Mouse (Mus musculus): ENCODE measurements at regions not wholly inside any gene's neighbourhood (a gene's known extent, or its start where the extent isn't known, plus 50 kb on each side); places are given as distances from the start of the nearest gene placed in this dataset.
"Not testable (repeated sequence)": the region's sequence is repeated elsewhere in the genome, so short reads cannot be mapped to it uniquely, and the experiment has no call there.

GRCm38 (mm10) chr3:40368421-40368820 lies 162.7 kb upstream of the Intu start:
- no peak for DNase-seq (ENCODE audit: low spot score)

GRCm38 (mm10) chr3:40371411-40371810 lies 159.7 kb upstream of the Intu start:
- no peak for DNase-seq (ENCODE audit: low spot score)

- not testable (repeated sequence) for DNase-seq (ENCODE audit: low spot score)
Measured at GRCm38 (mm10) chr3:40376220-40376619, 154.9 kb upstream of the Intu start.

- DNase-seq (ENCODE audit: low spot score): peak; percentile 24
Measured at GRCm38 (mm10) chr3:40377416-40377815, 153.7 kb upstream of the Intu start.

DNA sequence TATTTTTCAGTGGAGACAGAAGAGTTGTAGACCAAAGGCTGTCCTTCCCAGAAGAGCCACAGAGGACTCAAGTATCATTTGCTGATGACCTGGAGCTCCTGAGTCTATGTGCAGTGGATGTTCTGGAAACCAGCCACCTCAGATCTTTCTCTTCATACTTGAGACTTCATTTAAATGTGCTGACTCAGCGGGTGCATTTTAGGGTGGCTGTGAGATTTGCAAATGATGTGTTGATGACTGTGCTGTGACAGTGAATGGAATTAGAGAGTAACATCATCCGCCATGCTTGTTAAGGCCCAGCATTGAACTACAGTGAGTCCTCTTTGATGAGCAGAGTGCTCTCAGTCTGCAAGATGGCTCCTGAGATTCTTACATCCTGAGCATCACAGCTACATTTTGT lies 152.0 kb upstream of the Intu start:
- no peak for DNase-seq (ENCODE audit: low spot score)

DNA sequence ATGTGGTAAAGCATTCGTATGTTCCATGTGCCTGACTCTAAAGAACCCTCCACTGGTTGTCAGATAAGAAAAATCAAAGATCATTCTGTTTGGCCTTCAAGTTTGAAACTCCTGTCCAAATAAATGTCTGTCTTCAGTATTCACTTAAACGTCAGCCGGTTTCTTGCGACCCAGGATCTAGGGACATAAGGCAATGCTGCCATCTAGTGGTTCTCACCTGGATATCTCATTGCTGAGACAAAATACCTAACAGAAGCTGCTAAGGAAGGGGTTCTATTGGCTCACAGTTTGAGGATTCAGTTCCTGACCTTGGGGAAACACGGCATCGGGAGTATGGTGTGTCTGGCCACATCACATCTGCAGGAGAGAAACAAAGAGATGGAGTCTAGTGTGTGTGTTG lies 139.5 kb upstream of the Intu start:
- DNase-seq (ENCODE audit: low spot score): peak; percentile 29

DNA sequence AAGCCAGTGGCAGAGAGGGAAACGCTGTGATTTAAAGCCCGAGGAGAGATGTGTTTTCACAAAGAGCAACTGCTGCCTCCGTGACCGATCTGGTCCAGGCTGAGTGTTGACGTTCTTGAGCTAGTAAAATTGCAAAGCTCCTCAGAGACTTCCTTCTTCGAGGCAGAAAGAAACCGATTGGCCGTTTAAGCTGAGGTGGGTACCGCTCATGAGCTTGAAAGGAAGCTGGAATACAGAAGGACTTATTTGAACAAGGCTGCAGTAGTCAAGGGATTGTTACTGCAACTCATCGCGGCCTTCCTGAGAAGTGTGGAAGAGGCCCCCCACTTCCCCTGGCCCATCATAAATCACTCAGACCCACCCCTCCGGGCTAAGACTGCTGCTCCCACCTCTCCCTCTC lies 132.9 kb upstream of the Intu start:
- no peak for DNase-seq (ENCODE audit: low spot score)

GRCm38 (mm10) chr3:40403402-40403801 lies 127.7 kb upstream of the Intu start:
- no peak for DNase-seq (ENCODE audit: low spot score)

DNA sequence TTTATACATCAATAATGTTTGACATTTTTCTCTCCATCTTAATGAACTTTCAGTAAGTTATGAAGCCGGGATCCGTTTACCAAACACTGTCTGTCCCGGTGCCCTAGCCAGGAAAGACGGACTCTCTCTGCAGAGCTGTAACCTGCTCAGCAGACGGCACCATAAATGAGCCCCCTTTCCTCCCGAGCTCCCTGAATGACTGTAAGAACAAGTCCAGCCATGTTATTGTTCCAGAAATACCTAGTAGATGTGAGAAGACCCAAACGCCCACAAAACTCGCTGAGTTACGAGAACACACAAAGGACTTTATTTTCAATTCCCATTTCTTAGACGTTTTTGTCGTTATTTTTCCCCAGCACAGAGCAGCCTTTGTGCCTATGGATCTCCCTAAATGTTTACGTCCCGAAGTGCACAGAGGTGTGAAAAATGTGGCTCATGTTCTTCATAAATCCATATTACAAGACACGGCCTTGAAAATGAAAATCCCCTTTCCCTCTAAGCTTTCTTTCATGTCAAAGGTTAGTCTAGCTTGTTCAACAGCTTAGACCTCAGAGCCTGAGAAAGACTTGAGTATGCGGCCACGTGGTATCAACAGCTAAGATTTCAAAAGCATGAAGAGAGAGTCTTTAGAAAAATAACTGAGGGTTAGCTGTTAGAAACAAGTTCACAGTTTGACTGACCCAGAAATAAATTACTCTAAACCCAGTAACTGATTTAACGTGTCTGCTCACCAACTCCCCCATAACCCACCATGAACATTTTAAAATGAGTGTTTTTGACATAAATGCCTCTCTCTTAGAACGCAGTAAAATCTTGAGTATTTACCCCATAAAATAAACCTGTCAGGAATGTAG lies 125.8 kb upstream of the Intu start:
- DNase-seq (ENCODE audit: low spot score): no peak

- DNase-seq (ENCODE audit: low spot score): no peak
Measured at GRCm38 (mm10) chr3:40405949-40406236, 125.2 kb upstream of the Intu start.

GRCm38 (mm10) chr3:40408921-40409488 lies 122.1 kb upstream of the Intu start:
- no peak for DNase-seq (ENCODE audit: low spot score)

- no peak for DNase-seq (ENCODE audit: low spot score)
Measured at GRCm38 (mm10) chr3:40410749-40411310, 120.3 kb upstream of the Intu start.

GRCm38 (mm10) chr3:40425183-40425844 lies 105.8 kb upstream of the Intu start:
- not testable (repeated sequence) for DNase-seq (ENCODE audit: low spot score)

GRCm38 (mm10) chr3:40426070-40426469 lies 105.0 kb upstream of the Intu start:
- no peak for DNase-seq (ENCODE audit: low spot score)

- DNase-seq (ENCODE audit: low spot score): peak; percentile 54
Measured at GRCm38 (mm10) chr3:40428021-40428420, 103.1 kb upstream of the Intu start.

- no peak for DNase-seq (ENCODE audit: low spot score)
Measured at GRCm38 (mm10) chr3:40438251-40438650, 92.8 kb upstream of the Intu start.

DNA sequence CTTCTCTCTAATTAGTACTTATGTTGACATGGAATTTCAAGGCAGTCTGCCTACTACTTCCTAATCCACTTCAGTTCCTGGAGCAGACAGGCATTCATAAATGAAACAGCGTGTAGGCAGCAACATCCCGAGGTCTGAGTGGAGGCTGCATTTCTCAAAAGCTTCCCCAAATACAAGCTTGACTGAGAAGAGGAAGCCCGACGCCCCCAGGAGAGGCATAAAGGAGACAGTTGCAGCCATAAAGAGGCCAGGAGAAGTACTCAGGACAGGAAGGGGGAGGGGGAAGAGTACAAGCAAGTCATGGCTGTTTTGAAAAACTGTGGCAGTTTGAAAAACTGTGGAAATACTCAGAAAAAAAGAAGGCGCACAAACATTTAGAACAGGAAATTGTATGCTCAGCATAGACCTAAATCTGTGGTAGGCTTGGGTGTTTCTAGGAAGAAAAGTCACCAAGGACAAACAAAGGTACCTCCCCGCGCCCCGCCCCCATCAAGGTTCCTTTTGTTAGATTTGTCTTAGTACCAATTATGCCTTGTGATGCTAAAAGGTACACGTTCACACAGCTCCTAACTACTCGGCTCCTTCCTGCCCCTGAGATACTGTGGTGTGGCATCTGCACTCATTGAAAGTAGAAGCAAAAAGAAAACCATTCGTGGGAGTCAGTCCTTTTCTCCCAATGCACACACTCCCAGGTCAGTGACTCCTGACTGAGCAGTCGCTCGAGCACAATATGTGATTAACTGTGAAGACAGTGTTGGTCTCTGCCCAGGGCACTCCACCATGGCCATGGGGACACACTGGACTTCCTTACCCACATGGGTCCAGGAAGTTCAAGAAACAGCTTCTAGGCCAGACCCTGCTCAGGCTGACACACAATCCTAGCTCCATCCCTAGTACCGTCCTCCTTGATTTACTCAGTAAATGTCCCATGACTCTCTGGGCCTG lies 89.7 kb upstream of the Intu start:
- DNase-seq (ENCODE audit: low spot score): no peak

- DNase-seq (ENCODE audit: low spot score): no peak
Measured at GRCm38 (mm10) chr3:40443788-40444595, 87.1 kb upstream of the Intu start.

GRCm38 (mm10) chr3:40452958-40453357 lies 78.1 kb upstream of the Intu start:
- DNase-seq (ENCODE audit: low spot score): no peak

- DNase-seq (ENCODE audit: low spot score): no peak
Measured at GRCm38 (mm10) chr3:40453552-40453951, 77.5 kb upstream of the Intu start.

- no peak for DNase-seq (ENCODE audit: low spot score)
Measured at GRCm38 (mm10) chr3:40456070-40456469, 75.0 kb upstream of the Intu start.

Measured in gastrocnemius, adult 18-20 months (tissue).